Mouse (Mus musculus) C2C12 (cell line): Measurements from ENCODE around the gene Fndc5. TPM values are rescaled to one million over a fixed set of nuclear protein-coding genes. Genes with fewer than 3 reads are reported as not detected.

Source experiments
- H3K27me3 ChIP-seq: one replicate; pipeline ENCODE4 v1.6.1; 2011; ENCODE audit not compliant: control insufficient read depth, insufficient read depth, insufficient read length
- H3K36me3 ChIP-seq: one replicate; pipeline ENCODE4 v1.6.1; 2011; ENCODE audit not compliant: control insufficient read depth, insufficient read depth
- H3K4me3 ChIP-seq: one replicate; pipeline ENCODE4 v1.5.1; 2011; ENCODE audit warnings: mild to moderate bottlenecking, control low read depth; ENCODE audit not compliant: poor library complexity, insufficient read depth, severe bottlenecking
- H3K79me2 ChIP-seq: one replicate; pipeline ENCODE4 v1.6.1; 2011; ENCODE audit not compliant: control insufficient read depth, insufficient read depth
- H3K79me3 ChIP-seq: one replicate; pipeline ENCODE4 v1.6.1; 2011; ENCODE audit warnings: low read depth, control low read depth
- H3ac ChIP-seq: one replicate; pipeline ENCODE3; 2011; ENCODE audit warnings: low read depth; ENCODE audit not compliant: control insufficient read depth, insufficient read length
- CEBPB ChIP-seq: IDR thresholded peaks from one replicate; pipeline ENCODE4 v1.6.1; 2011; ENCODE audit warnings: low read depth, mild to moderate bottlenecking, control low read depth, moderate library complexity
- CTCF ChIP-seq: IDR thresholded peaks from one replicate; pipeline ENCODE4 v1.5.1; 2011; ENCODE audit not compliant: control insufficient read depth, insufficient read depth, insufficient read length
- FOSL1 ChIP-seq: IDR thresholded peaks from one replicate; pipeline ENCODE4 v1.8.0; 2011; ENCODE audit warnings: mild to moderate bottlenecking, low read length; ENCODE audit not compliant: poor library complexity, insufficient read depth, severe bottlenecking
- MAX ChIP-seq: IDR thresholded peaks from one replicate; pipeline ENCODE4 v1.6.1; 2011; ENCODE audit warnings: mild to moderate bottlenecking, control low read depth
- MYOD1 ChIP-seq: IDR thresholded peaks from one replicate; pipeline ENCODE4 v1.6.1; 2011; ENCODE audit warnings: low read depth; ENCODE audit not compliant: control insufficient read depth, insufficient read length
- MYOG ChIP-seq: IDR thresholded peaks from one replicate; pipeline ENCODE4 v1.6.1; 2011; ENCODE audit not compliant: control insufficient read depth, insufficient read length; ENCODE audit errors: extremely low read depth
- USF1 ChIP-seq: IDR thresholded peaks from one replicate; pipeline ENCODE4 v1.6.1; 2011; ENCODE audit warnings: low read depth, mild to moderate bottlenecking, control low read depth, moderate library complexity
- polyA plus RNA-seq: library from polyadenylated mRNA; unstranded; fragments of >200 nt; fragmentation: generic; extraction: Trizol; gene quantifications from one replicate; pipeline ENCODE4 v1.2.1, GENCODE M21; 2012; ENCODE audit warnings: missing spikeins

Fndc5 gene
- polyA plus RNA-seq, 1 experiment, result 0.14 TPM

DNA sequence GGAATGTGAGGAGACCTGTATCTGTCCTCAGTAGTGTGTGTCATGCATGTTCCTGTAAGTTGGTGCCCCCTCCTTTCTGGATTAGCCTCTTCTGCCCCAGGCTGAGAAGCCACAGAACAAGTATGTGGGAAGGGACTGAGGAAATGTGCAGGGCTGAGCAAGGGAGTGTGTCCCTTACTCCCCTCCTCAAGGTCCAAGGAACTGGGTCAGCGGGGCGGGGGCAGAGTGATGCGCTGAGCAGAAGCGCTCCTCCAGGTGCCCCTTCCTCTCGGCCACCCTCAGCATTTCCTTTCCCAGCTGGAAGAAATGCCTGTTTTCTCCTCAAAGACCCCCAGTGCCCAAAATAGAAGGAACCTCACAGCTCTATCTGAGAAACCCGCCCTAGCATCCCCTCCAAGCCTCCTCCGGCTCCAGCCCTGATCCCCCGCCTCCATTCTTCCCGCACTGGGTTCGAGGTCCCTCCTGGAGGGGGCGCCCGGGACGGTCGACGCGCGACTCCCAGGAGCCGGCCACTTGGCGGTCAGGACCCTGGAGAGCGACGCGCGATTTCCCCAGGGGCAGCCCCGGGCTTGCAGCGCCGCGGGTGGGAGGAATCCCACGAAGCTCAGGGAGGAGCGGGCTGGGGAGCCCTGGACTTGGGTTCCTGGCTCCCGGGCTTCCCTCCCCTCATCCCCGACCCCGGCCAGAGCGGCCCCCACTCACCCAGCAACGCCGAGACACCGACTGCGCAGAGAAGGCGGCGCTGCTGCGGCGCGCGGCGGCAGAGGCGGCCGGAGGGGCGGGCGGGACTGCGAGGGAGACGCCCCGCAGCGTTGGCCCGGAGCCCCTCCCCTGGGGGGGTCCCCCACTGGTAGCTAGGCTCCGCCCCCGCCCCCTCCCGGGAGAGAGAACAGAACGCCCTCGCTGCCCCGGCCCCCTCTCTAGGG lies 16.0 kb upstream of the Fndc5 start:
- Histone ChIP-seq H3ac (no peak overlapping the region), H3K27me3 (peaks cover 61% of the 10 kb centered on the region), H3K36me3 (no peaks in the 10 kb centered on the region), H3K4me3 (no peak overlapping the region), H3K79me3 (no peaks in the 10 kb centered on the region), H3K79me2 (no peaks in the 10 kb centered on the region)
- TF ChIP-seq CTCF, result peak; percentile 38
- TF ChIP-seq FOSL1, result no peak
- TF ChIP-seq MYOD1, result no peak
- TF ChIP-seq MAX, result no peak
- TF ChIP-seq USF1, result no peak
- no peak for TF ChIP-seq MYOG

DNA sequence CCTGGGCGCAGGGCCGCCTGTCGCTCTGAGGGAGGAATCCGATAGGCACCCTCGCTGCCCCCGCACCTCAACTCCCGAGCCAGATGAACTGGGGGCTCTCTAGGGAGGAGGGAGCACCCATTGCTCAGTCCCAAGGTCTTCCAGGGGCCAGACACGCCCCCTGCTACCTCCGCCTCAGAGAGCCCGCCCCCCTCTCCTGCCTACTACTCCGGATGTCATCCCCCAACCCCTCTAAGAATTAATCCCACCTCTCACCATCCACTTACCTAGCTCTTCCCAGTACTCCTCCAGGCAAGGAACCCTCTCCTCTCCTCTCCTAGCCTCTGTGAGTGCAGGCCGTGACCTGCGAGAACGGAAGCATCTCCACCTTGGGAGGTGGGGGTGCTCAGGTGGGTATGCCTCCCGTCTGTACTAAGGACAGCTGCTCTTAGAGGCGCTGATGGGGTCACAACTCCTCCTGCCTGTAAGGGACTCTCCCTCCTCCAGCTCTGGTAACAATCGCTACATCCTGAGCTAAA lies 15.2 kb upstream of the Fndc5 start, which contains the start of gene Hpca:
TSS of gene Hpca (minus strand) at position 468 of the 518 bp plus-strand sequence.
- Histone ChIP-seq H3ac (no peak within 1 kb of the TSS), H3K79me2 (no peaks in the 10 kb centered on the region), H3K36me3 (no peaks in the 10 kb centered on the region), H3K27me3 (peaks cover 61% of the 10 kb centered on the region), H3K79me3 (no peaks in the 10 kb centered on the region), H3K4me3 (no peak within 1 kb of the TSS)
- no peak for TF ChIP-seq USF1
- TF ChIP-seq CEBPB, result no peak

DNA sequence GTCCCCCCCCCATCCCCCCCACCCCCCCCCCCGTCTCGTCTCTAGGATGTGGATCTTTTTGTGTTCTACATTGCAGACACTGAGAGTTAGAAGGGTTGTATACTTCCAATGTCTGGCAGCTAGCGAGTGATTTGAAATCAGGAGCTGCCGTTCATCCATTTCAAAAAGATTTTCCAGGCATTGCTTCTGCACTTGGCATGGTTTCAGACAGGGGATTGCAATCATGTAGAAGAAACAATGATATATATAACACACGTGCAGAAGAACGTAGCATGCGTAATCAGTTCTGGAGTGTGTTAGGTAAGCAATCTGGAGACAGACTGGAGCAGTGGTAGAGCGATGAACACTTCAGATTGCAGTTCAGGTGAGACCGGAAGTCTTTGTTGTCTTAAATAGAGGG lies 14.7 kb upstream of the Fndc5 start:
- Histone ChIP-seq H3K27me3 (peaks cover 56% of the 10 kb centered on the region), H3K4me3 (no peak overlapping the region)

GRCm38 (mm10) chr4:129122719-129123118 lies 14.1 kb upstream of the Fndc5 start:
- Histone ChIP-seq H3K79me2 (no peaks in the 10 kb centered on the region), H3ac (no peak overlapping the region), H3K79me3 (no peaks in the 10 kb centered on the region), H3K4me3 (no peak overlapping the region), H3K27me3 (peaks cover 50% of the 10 kb centered on the region), H3K36me3 (no peaks in the 10 kb centered on the region)
- no peak for TF ChIP-seq MYOG
- no peak for TF ChIP-seq MYOD1
- no peak for TF ChIP-seq CTCF
- TF ChIP-seq FOSL1, result no peak
- TF ChIP-seq CEBPB, result no peak
- TF ChIP-seq MAX, result no peak
- no peak for TF ChIP-seq USF1

More for the DNA sequence above, 14.7 kb upstream of the Fndc5 start:
- no peaks in the 10 kb centered on the region for H3K79me3 ChIP-seq
- no peak overlapping the region for H3ac ChIP-seq
- TF ChIP-seq CTCF (no peak), FOSL1 (no peak), MYOG (no peak), CEBPB (no peak), MAX (no peak), USF1 (no peak), MYOD1 (no peak)
- H3K79me2 ChIP-seq, result no peaks in the 10 kb centered on the region
- H3K36me3 ChIP-seq, result no peaks in the 10 kb centered on the region

DNA sequence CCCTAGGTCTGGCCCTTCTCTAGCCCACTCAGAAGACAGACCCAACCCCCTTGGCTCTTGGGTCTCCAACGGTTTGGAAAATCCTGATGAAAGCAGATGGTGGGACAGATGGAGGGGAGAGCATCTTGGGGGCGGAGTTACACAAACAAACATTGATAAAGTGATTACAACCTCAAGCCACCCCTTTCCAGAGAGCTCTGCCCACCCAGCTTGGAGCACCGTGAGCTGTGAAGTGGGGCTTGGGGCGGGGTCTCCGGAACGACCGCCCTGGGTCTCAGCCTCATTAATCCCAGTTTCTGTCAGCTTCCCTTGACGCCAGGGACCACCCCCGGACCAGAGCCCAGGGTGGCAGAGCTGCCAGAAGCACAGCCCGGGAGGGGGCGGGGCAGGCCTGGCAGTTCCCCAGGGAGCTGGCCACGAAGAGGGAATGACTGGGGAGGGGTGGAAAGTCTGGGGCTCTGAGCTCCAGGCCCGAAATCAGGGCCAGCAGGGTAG lies 12.1 kb upstream of the Fndc5 start:
- Histone ChIP-seq H3K4me3 (no peak overlapping the region), H3ac (no peak overlapping the region), H3K36me3 (no peaks in the 10 kb centered on the region), H3K79me2 (no peaks in the 10 kb centered on the region), H3K27me3 (peaks cover 34% of the 10 kb centered on the region), H3K79me3 (no peaks in the 10 kb centered on the region)
- TF ChIP-seq MAX (no peak), FOSL1 (no peak)

GRCm38 (mm10) chr4:129125736-129126451 lies 10.9 kb upstream of the Fndc5 start:
- no peaks in the 10 kb centered on the region for H3K79me2 ChIP-seq
- no peak overlapping the region for H3ac ChIP-seq
- H3K27me3 ChIP-seq, result peaks cover 24% of the 10 kb centered on the region
- H3K4me3 ChIP-seq, result no peak overlapping the region
- no peaks in the 10 kb centered on the region for H3K36me3 ChIP-seq
- no peaks in the 10 kb centered on the region for H3K79me3 ChIP-seq
- TF ChIP-seq CTCF (no peak), FOSL1 (no peak), USF1 (peak; percentile 17), CEBPB (no peak), MYOG (no peak), MYOD1 (peak; percentile 11)
